Mouse (Mus musculus): Measurements from ENCODE around the gene Gm43552. TPM values are rescaled to one million over a fixed set of nuclear protein-coding genes. Genes with fewer than 3 reads are reported as not detected.

Gene Gm43552
- not detected in 2 replicates for polyA plus RNA-seq (2015; fragmentation: Nextera tagmentation; extraction: Ambion mirVana)

DNA sequence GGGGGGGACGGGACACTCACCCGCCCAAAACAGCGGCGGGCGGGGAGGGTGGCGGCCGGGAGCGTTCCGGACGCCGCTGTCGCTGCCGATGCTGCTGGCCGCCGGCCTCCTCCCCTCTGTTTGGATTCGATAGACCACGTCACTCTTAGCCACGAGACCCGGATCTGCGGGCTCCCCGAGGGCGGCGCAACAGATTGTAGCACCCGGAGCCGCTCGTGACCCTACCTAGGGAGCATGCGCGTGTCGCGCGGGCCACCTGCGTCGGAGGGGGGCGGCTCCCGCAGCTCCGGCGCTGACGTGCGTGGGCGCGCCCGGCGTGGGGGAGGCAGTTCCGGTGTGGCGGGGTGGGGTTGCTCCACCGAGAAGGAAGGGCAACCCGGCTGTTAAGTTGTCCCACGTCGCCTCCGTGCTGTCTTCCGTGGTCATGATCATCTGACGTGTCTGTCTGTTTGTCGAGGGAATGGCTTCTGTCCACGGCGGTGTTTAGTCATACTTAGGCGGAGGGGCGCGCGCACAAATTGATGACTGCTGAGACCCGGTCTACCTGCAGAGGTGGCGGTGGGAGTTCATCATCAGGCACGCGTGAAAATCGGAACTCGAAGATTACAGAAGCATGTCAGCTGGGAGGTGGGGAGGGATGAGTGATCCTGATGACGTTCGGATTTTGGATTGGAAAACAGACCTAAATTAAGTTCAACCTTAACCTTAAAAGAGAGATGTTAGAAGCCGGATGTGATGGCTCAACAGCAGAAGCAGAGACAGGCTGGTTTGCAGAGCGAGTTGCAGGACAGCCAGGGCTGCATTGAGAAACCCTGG, at the start of gene Gm43552:
Gene Gm43552 (minus strand): TSS at position 118 of the 816 bp plus-strand sequence.
- Histone ChIP-seq H3K4me2 (replicated peaks; ENCODE audit: low read depth, low read length) (peak within 1 kb of the TSS; percentile 81), H3K9ac (replicated peaks; ENCODE audit: low read depth) (peak within 1 kb of the TSS; percentile 94), H3K36me3 (ENCODE audit: insufficient read depth, low read length) (peaks cover 9% of the 10 kb centered on the region; the same call in 1 of the 2 replicates), H3K4me1 (ENCODE audit: insufficient read depth, low read depth, low read length) (peaks cover 21% of the 10 kb centered on the region; the same call in 1 of the 2 replicates), H3K27me3 (replicated peaks; ENCODE audit: insufficient read depth, low read length) (no peaks in the 10 kb centered on the region), H3K4me3 (ENCODE audit: low read depth, low read length) (peak within 1 kb of the TSS; percentile 86), H3K27ac (ENCODE audit: low read length) (peak within 1 kb of the TSS; percentile 99), H3K9me3 (ENCODE audit: low read length) (no peaks in the 10 kb centered on the region)
- TF ChIP-seq CTCF (IDR thresholded peaks at IDR 0.05) (peak; percentile 9; the same call in 1 of the 2 replicates), EP300 (IDR thresholded peaks at IDR 0.05) (no peak; the same call in 1 of the 2 replicates)
- peak; percentile 98 for ATAC-seq
- peak; percentile 99 for DNase-seq (ENCODE audit: low spot score)
- WGBS, result under 1% methylated on average over 61 of the region's 69 CpGs

DNA sequence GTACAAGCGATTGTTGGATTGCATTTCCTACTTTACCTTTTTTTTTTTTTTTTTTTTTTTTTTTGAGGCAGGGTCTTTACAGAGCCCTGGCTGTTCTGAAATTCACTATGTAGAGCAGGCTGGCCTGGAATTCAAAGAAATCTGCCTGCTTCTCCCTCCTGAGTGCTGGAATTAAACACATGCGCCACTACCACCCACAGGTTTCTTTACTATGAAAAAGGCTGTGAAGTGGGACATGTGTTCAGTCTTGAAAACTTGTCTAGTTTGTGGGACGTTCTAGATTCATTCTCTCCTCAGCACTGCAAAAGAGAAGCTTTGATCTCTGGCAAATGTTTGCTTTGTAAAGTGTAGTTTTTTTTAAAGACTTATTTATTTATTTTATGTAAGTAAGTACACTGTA, 49.3 kb upstream of the Gm43552 start:
- Histone ChIP-seq H3K27ac (ENCODE audit: low read length) (no peak overlapping the region), H3K4me2 (replicated peaks; ENCODE audit: low read depth, low read length) (no peak overlapping the region), H3K4me1 (ENCODE audit: insufficient read depth, low read depth, low read length) (peaks cover 3% of the 10 kb centered on the region; the same call in 1 of the 2 replicates), H3K36me3 (ENCODE audit: insufficient read depth, low read length) (no peaks in the 10 kb centered on the region), H3K4me3 (ENCODE audit: low read depth, low read length) (no peak overlapping the region), H3K27me3 (replicated peaks; ENCODE audit: insufficient read depth, low read length) (no peaks in the 10 kb centered on the region), H3K9me3 (ENCODE audit: low read length) (no peaks in the 10 kb centered on the region), H3K9ac (replicated peaks; ENCODE audit: low read depth) (no peak overlapping the region)
- TF ChIP-seq CTCF (IDR thresholded peaks at IDR 0.05) (no peak), EP300 (IDR thresholded peaks at IDR 0.05) (no peak)
- ATAC-seq (no peak), DNase-seq (ENCODE audit: low spot score) (no peak)
- 71% methylated on average over 3 of the region's 3 CpGs for WGBS

DNA sequence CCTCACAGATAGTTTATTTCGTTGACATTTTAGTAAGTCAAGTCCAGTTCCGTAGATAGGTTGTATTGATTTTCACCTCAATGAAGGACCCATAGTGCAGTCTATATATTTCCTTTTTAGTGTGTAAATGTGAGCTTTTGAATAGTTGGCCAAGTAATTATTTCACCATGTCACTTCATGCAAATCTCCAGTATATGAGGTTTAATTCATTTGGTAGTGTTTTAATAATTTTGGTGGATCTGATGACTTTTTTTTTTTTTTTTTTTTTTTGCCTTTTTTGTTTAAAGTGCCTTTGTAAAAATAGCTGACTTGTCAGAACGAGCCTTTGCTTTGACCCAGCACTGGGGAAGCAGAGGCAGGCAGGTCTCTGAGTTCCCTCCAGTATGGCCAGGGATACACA, 47.2 kb upstream of the Gm43552 start:
- WGBS, result 93% methylated on average over 3 of the region's 3 CpGs
- Histone ChIP-seq H3K4me2 (replicated peaks; ENCODE audit: low read depth, low read length) (no peak overlapping the region), H3K36me3 (ENCODE audit: insufficient read depth, low read length) (no peaks in the 10 kb centered on the region), H3K9ac (replicated peaks; ENCODE audit: low read depth) (no peak overlapping the region), H3K4me1 (ENCODE audit: insufficient read depth, low read depth, low read length) (peaks cover 3% of the 10 kb centered on the region; the same call in 1 of the 2 replicates), H3K4me3 (ENCODE audit: low read depth, low read length) (no peak overlapping the region), H3K27me3 (replicated peaks; ENCODE audit: insufficient read depth, low read length) (no peaks in the 10 kb centered on the region), H3K9me3 (ENCODE audit: low read length) (no peaks in the 10 kb centered on the region), H3K27ac (ENCODE audit: low read length) (no peak overlapping the region)
- ATAC-seq, result no peak
- no peak for DNase-seq (ENCODE audit: low spot score)
- TF ChIP-seq CTCF (IDR thresholded peaks at IDR 0.05), result no peak
- no peak for TF ChIP-seq EP300 (IDR thresholded peaks at IDR 0.05)

DNA sequence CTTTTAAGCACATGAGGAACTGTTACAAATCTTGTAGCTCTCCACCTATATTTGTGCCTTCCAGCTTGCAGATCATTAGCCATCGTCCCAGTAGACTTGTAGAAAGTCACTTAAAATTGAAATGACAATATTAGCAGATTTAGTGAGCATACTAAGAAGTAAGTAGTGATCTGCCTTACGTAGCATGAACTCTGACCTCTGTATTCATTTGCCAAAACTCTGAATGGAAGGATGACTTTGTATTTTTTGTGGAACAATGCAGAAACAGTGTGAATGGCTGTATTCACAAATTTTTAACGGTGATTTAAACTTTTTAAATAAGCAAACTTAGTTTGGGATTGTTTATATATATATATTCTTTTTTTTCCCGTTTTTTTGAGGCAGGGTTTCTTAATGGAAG, 46.2 kb upstream of the Gm43552 start:
- Histone ChIP-seq H3K36me3 (ENCODE audit: insufficient read depth, low read length) (no peaks in the 10 kb centered on the region), H3K9me3 (ENCODE audit: low read length) (no peaks in the 10 kb centered on the region), H3K27me3 (replicated peaks; ENCODE audit: insufficient read depth, low read length) (no peaks in the 10 kb centered on the region), H3K4me3 (ENCODE audit: low read depth, low read length) (no peak overlapping the region), H3K9ac (replicated peaks; ENCODE audit: low read depth) (no peak overlapping the region), H3K4me1 (ENCODE audit: insufficient read depth, low read depth, low read length) (peaks cover 3% of the 10 kb centered on the region; the same call in 1 of the 2 replicates), H3K27ac (ENCODE audit: low read length) (no peak overlapping the region), H3K4me2 (replicated peaks; ENCODE audit: low read depth, low read length) (no peak overlapping the region; the same call in 1 of the 2 replicates)
- DNase-seq (ENCODE audit: low spot score) (no peak), ATAC-seq (no peak)
- TF ChIP-seq EP300 (IDR thresholded peaks at IDR 0.05), result no peak
- TF ChIP-seq CTCF (IDR thresholded peaks at IDR 0.05), result no peak
- WGBS, result 29% methylated on average over 4 of the region's 4 CpGs

DNA sequence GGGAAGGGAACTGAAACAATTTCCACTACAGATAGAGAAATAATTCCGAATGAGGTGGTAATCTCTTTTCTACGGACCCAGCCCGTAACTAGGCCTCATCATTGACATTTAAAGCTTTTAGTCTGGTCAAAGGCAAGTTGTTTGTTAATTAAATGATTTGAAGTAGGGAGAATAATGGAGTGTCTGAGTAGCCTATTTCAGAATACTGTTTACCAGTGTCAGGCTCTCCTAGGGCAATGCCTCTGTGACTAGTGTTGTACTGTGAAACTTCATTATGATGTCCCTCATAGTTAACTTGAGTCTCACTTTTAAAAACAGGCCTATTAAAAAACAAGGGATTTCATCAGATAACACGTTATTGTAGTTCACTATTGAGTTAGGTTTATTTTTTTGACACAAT, 45.5 kb upstream of the Gm43552 start:
- peaks cover 3% of the 10 kb centered on the region; the same call in 1 of the 2 replicates for H3K4me1 ChIP-seq (ENCODE audit: insufficient read depth, low read depth, low read length)
- H3K27me3 ChIP-seq (replicated peaks; ENCODE audit: insufficient read depth, low read length), result no peaks in the 10 kb centered on the region
- H3K4me2 ChIP-seq (replicated peaks; ENCODE audit: low read depth, low read length), result peak overlapping the region; percentile 76
- no peaks in the 10 kb centered on the region for H3K36me3 ChIP-seq (ENCODE audit: insufficient read depth, low read length)
- ATAC-seq (no peak), DNase-seq (ENCODE audit: low spot score) (peak; percentile 26)
- no peak for TF ChIP-seq CTCF (IDR thresholded peaks at IDR 0.05)
- no peak for TF ChIP-seq EP300 (IDR thresholded peaks at IDR 0.05)
- WGBS, result under 1% methylated on average over 4 of the region's 4 CpGs
- H3K9ac ChIP-seq (replicated peaks; ENCODE audit: low read depth), result peak overlapping the region; percentile 89
- peak overlapping the region; percentile 99 for H3K27ac ChIP-seq (ENCODE audit: low read length)
- H3K9me3 ChIP-seq (ENCODE audit: low read length), result no peaks in the 10 kb centered on the region
- peak overlapping the region; percentile 93 for H3K4me3 ChIP-seq (ENCODE audit: low read depth, low read length)

DNA sequence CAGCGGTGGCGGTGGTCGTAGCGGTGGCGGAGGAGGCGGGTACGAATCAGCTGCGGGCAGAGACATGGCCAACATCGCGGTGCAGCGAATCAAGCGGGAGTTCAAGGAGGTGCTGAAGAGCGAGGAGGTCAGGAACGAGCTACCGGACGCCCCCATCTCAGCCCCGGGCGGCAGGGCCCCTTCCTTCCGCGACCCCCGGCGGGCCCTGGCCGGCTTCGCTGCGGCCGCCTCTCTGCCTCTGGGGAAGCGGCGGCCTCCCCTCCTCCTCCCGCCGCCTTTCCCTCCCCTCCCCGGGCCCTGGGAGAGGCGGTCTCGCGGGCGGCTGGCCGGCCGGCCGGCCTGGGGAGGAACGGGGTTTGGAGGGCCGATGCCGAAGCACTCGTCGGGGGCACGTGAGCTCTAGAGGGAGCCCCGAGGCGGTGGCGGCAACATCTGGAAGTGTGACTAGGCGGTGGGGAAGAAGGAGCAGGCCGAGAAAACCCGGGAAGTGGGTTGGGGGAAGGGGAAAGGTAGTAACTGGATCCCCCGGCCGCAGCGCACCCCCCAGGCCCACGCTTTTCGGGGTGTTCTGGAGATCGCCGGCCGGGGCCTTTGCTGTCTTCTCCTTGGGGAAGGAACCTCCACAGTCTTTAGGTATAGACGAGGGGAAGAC, 44.9 kb upstream of the Gm43552 start:
- no peaks in the 10 kb centered on the region for H3K27me3 ChIP-seq (replicated peaks; ENCODE audit: insufficient read depth, low read length)
- H3K4me3 ChIP-seq (ENCODE audit: low read depth, low read length), result peak overlapping the region; percentile 93
- no peaks in the 10 kb centered on the region for H3K9me3 ChIP-seq (ENCODE audit: low read length)
- H3K4me2 ChIP-seq (replicated peaks; ENCODE audit: low read depth, low read length), result peak overlapping the region; percentile 76
- H3K36me3 ChIP-seq (ENCODE audit: insufficient read depth, low read length), result no peaks in the 10 kb centered on the region
- under 1% methylated on average over 29 of the region's 59 CpGs for WGBS
- peak; percentile 85 for DNase-seq (ENCODE audit: low spot score)
- peak overlapping the region; percentile 89 for H3K9ac ChIP-seq (replicated peaks; ENCODE audit: low read depth)
- peaks cover 3% of the 10 kb centered on the region; the same call in 1 of the 2 replicates for H3K4me1 ChIP-seq (ENCODE audit: insufficient read depth, low read depth, low read length)
- peak; percentile 69 for ATAC-seq
- TF ChIP-seq EP300 (IDR thresholded peaks at IDR 0.05) (no peak), CTCF (IDR thresholded peaks at IDR 0.05) (no peak)
- H3K27ac ChIP-seq (ENCODE audit: low read length), result peak overlapping the region; percentile 99
